Mouse (Mus musculus) mouse trophoblast stem cell (cell line): ENCODE data around the gene Sdk1.
"Not testable (repeated sequence)": the region's sequence is repeated elsewhere in the genome, so short reads cannot be mapped to it uniquely, and the experiment has no call there.

Source experiments
- in situ Hi-C, 2 experiments: fragments of 300-500 bp; cut with MseI, MboI; formaldehyde crosslinking; loops; 2 replicates in 1 of 2; 3 replicates in 1 of 2; pipeline ENCODE4 v1.15.1; 2025

Gene Sdk1

GRCm38 (mm10) chr5:141633271-141633670 lies 392.0 kb downstream of the Sdk1 start:
- in situ Hi-C loops, result no loop called here

GRCm38 (mm10) chr5:141636406-141636805 lies 395.1 kb downstream of the Sdk1 start:
- in situ Hi-C loops, result no loop called here

GRCm38 (mm10) chr5:141637054-141637453 lies 395.8 kb downstream of the Sdk1 start:
- in situ Hi-C loops, result not testable (repeated sequence)

GRCm38 (mm10) chr5:141645671-141646070 lies 404.4 kb downstream of the Sdk1 start:
- in situ Hi-C loops, result no loop called here

GRCm38 (mm10) chr5:141646621-141647020 lies 405.3 kb downstream of the Sdk1 start:
- in situ Hi-C loops, result no loop called here

GRCm38 (mm10) chr5:141649831-141650375 lies 408.6 kb downstream of the Sdk1 start:
- in situ Hi-C loops, result no loop called here

- in situ Hi-C loops, result no loop called here
These were observed 410.5 kb downstream of the Sdk1 start for GRCm38 (mm10) chr5:141651690-141652377.

- in situ Hi-C loops, result no loop called here
These were observed 435.1 kb downstream of the Sdk1 start for GRCm38 (mm10) chr5:141676371-141676770.

GRCm38 (mm10) chr5:141677034-141677433 lies 435.7 kb downstream of the Sdk1 start:
- in situ Hi-C loops, result no loop called here

GRCm38 (mm10) chr5:141677841-141678240 lies 436.6 kb downstream of the Sdk1 start:
- in situ Hi-C loops, result no loop called here

- in situ Hi-C loops, result no loop called here
These were observed 445.7 kb downstream of the Sdk1 start for GRCm38 (mm10) chr5:141686876-141687420.

- in situ Hi-C loops, result no loop called here
These were observed 448.3 kb downstream of the Sdk1 start for GRCm38 (mm10) chr5:141689442-141690105.

GRCm38 (mm10) chr5:141691482-141691975 lies 450.2 kb downstream of the Sdk1 start:
- in situ Hi-C loops, result no loop called here

- in situ Hi-C loops, result no loop called here
These were observed 452.4 kb downstream of the Sdk1 start for GRCm38 (mm10) chr5:141693716-141694115.

- in situ Hi-C loops, result no loop called here
These were observed 453.6 kb downstream of the Sdk1 start for GRCm38 (mm10) chr5:141694901-141695300.

GRCm38 (mm10) chr5:141698406-141698805 lies 457.1 kb downstream of the Sdk1 start:
- in situ Hi-C loops, result no loop called here

- in situ Hi-C loops, result no loop called here
These were observed 479.5 kb downstream of the Sdk1 start for GRCm38 (mm10) chr5:141720751-141721150.

GRCm38 (mm10) chr5:141727968-141728367 lies 486.7 kb downstream of the Sdk1 start:
- in situ Hi-C loops, result no loop called here

GRCm38 (mm10) chr5:141730006-141730405 lies 488.7 kb downstream of the Sdk1 start:
- in situ Hi-C loops, result no loop called here

- in situ Hi-C loops, result no loop called here
These were observed 497.4 kb downstream of the Sdk1 start for GRCm38 (mm10) chr5:141738725-141739124.

- in situ Hi-C loops, result no loop called here
These were observed 507.5 kb downstream of the Sdk1 start for GRCm38 (mm10) chr5:141748793-141749192.

GRCm38 (mm10) chr5:141754278-141754677 lies 513.0 kb downstream of the Sdk1 start:
- in situ Hi-C loops, result no loop called here

GRCm38 (mm10) chr5:141758885-141759284 lies 517.6 kb downstream of the Sdk1 start:
- in situ Hi-C loops, result no loop called here
